Mouse (Mus musculus): Measurements from ENCODE around the gene Ptgdr. TPM values are rescaled to one million over a fixed set of nuclear protein-coding genes. Genes with fewer than 3 reads are reported as not detected.

Ptgdr gene
- polyA plus RNA-seq (2015; fragmentation: Nextera tagmentation; extraction: Ambion mirVana): not detected in 2 replicates

GRCm38 (mm10) chr14:44858868-44859613 is at the start of gene Ptgdr:
Gene Ptgdr, minus strand, starts transcription at chr14:44859375.

Other genes starting within 250 kb of the Ptgdr start
- gene Gm5624, start 231.4 kb downstream of the Ptgdr start, polyA plus RNA-seq (2015; fragmentation: Nextera tagmentation; extraction: Ambion mirVana): not detected in 2 replicates
- gene Gm8257, start 152.9 kb downstream of the Ptgdr start, polyA plus RNA-seq (2015; fragmentation: Nextera tagmentation; extraction: Ambion mirVana): not detected in 2 replicates
- gene Gm8267, start 109.0 kb downstream of the Ptgdr start, polyA plus RNA-seq (2015; fragmentation: Nextera tagmentation; extraction: Ambion mirVana): not detected in 2 replicates
- gene Ptger2, start 128.8 kb upstream of the Ptgdr start, polyA plus RNA-seq (2015; fragmentation: Nextera tagmentation; extraction: Ambion mirVana): 1.7 and 2.0 TPM in 2 replicates

Measured in spleen, postnatal 0 days (tissue).